Mouse (Mus musculus) small intestine, adult 2 months (tissue): ENCODE results near the gene Plcb2. TPM values are rescaled to one million over a fixed set of nuclear protein-coding genes. Genes with fewer than 3 reads are reported as not detected.

ENCODE experiments used
- H3K27ac ChIP-seq: fragments of 200-500 bp; 2 replicates; pipeline ENCODE4 v1.5.1; 2012; ENCODE audit warnings: low read depth, low read length, control low read depth, inconsistent platforms; ENCODE audit not compliant: insufficient read depth
- H3K27me3 ChIP-seq: fragments of 200-500 bp; 2 replicates; pipeline ENCODE4 v1.6.1; 2012; ENCODE audit warnings: mild to moderate bottlenecking, moderate library complexity, low read length, inconsistent platforms; ENCODE audit not compliant: control insufficient read depth, insufficient read depth
- H3K36me3 ChIP-seq: fragments of 200-500 bp; 2 replicates; pipeline ENCODE4 v1.6.1; 2012; ENCODE audit warnings: mild to moderate bottlenecking, low read length, control low read depth, inconsistent platforms; ENCODE audit not compliant: control insufficient read depth, insufficient read depth
- H3K4me1 ChIP-seq: fragments of 200-500 bp; 2 replicates; pipeline ENCODE4 v1.6.1; 2012; ENCODE audit warnings: low read length, inconsistent platforms, mixed read lengths; ENCODE audit not compliant: control insufficient read depth, insufficient read depth, insufficient read length
- H3K4me3 ChIP-seq: fragments of 200-500 bp; 2 replicates; pipeline ENCODE4 v1.5.1; 2012; ENCODE audit warnings: low read depth, mild to moderate bottlenecking, control low read depth, inconsistent platforms, low read length, moderate library complexity
- CTCF ChIP-seq: fragments of 200-500 bp; IDR thresholded peaks from 2 replicates; pipeline ENCODE4 v1.5.1; 2012; ENCODE audit warnings: low read depth, mild to moderate bottlenecking, control low read depth, inconsistent platforms, low read length, moderate library complexity, mixed read lengths; ENCODE audit not compliant: insufficient replicate concordance, insufficient read length; ENCODE audit errors: extremely low read depth
- POLR2A ChIP-seq: fragments of 200-500 bp; IDR thresholded peaks from 2 replicates; pipeline ENCODE4 v1.6.1; 2012; ENCODE audit warnings: low read depth, mild to moderate bottlenecking, control low read depth, inconsistent platforms, low read length, moderate library complexity
- WGBS: fragments of 180-500 bp; shearing (Covaris S2); methylation state at CpG from one replicate; pipeline ENCODE4 v1.1.7; 2018; 5-methylcytosine and 5-hydroxymethylcytosine counted together
- polyA plus RNA-seq: library from polyadenylated mRNA; depleted of rRNA; stranded (reverse); fragments of >200 nt; gene quantifications from 2 replicates; pipeline ENCODE4 v1.2.3, GENCODE M21; 2012

Plcb2 gene
- polyA plus RNA-seq, 1 experiment: 6.2 TPM

DNA sequence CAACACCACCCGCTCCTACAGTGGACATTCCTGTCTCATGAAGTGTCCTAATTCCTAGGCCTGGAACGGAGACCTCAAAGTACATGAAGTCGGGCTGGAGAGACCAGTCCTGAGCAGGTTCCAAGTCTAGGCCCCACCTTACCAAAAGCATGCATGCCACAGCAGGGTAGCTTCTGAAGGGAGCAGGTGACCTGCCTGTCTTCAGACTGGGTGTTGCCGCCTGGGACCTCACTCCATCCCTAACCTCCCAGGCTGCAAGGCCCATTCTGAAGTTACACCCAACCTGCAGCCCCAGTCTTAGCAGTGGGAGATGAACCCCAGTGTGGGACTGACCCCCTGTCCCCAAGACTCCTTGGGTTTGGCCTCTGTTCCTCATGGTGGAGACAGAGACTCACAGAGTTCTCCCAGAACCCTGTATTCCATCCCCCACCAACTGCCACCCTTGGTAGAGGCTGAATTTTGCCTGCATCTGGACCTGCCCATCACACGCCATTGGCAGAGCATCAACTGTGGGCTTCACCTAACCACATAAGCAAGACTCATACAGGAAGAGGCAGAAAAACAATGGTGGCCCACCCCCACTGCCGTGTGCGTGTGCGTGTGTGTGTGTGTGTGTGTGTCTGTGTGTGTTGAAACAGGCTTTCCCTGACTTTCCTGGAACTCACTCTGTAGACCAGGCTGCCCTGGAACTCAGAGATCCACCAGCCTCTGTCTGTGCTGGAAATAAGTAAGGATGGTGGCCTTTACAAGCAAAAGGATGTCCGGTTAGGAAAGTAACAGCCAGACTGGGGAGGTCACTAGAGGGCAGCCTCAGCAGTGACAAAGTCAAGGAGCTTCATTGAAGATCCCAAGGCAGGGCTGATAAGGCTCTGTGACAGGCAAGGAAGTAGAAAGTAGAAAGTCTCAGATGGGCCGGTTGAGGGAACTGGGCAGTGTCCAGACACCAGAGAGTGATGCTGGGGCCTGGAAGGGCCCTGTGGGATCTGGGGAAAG, 38.1 kb upstream of the Plcb2 start:
- TF ChIP-seq POLR2A: no peak
- TF ChIP-seq CTCF: peak; percentile 26; the same call in 1 of the 2 replicates
- Histone ChIP-seq H3K4me3 (no peak overlapping the region), H3K27me3 (no peaks in the 10 kb centered on the region), H3K27ac (peak overlapping the region; percentile 56), H3K36me3 (no peaks in the 10 kb centered on the region), H3K4me1 (peaks cover 59% of the 10 kb centered on the region)
- 68% methylated on average over 10 of the region's 10 CpGs for WGBS

DNA sequence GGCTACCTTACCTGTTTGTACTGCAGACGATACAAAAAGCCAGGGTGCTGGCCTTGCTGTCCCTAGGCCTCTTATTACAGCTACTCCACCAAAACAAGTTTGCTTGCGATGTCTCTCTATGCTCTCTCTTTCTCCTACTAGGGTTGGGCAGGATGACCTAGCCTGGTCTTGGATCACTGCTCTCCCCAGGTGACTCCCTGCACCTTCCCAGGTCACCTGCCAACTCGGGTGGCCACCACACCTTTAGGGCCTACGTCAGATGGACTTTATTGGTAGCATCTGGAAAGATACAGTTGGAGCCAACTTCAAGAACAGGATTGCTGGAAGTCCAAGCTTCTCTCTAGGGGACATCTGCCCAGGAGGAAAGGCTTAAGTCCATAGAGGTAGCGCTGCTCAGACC, 36.6 kb upstream of the Plcb2 start:
- H3K4me3 ChIP-seq: no peak overlapping the region
- 46% methylated on average over 5 of the region's 5 CpGs for WGBS
- no peaks in the 10 kb centered on the region for H3K27me3 ChIP-seq
- H3K36me3 ChIP-seq: no peaks in the 10 kb centered on the region
- peaks cover 63% of the 10 kb centered on the region for H3K4me1 ChIP-seq
- no peak for TF ChIP-seq CTCF
- TF ChIP-seq POLR2A: no peak
- peak overlapping the region; percentile 79 for H3K27ac ChIP-seq

DNA sequence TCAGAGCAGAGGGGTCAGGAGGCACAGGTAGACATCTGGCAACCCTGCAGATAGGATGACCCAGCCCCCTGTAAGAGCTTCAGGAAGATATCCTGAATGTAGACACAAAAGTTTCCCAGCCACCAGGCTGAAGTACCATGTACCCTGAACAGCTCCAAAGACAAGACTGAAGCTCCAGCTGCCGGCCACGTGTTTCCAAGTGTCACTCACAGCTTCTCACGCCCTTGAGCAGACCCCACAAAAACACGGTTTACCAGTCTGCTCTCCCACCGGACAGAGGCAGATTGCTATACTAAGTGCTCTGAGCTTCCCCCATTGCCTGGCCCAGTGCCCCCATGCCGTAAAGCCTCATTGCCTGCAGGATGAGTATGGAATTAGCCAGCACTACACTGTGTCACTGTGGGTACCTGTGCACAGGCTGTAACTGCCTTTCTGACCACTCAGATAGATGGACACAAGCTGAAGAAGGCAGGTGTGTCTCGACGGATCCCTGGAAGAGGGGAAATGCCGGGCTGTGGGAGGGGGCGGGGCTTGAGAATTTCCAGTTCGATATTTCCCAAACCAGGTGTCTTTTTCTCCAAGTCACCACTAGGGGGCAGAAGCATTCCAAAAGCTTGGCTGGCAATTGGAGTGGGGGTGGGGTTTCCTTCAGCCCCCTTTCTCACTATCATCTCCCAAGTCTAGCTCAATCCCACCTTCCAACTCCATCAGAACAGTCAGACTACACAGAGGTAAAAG, 36.0 kb upstream of the Plcb2 start:
- no peak overlapping the region for H3K4me3 ChIP-seq
- H3K27ac ChIP-seq: peak overlapping the region; percentile 79
- H3K36me3 ChIP-seq: no peaks in the 10 kb centered on the region
- 33% methylated on average over 11 of the region's 11 CpGs for WGBS
- no peaks in the 10 kb centered on the region for H3K27me3 ChIP-seq
- TF ChIP-seq POLR2A (no peak), CTCF (peak; percentile 80; the same call in 1 of the 2 replicates)
- peaks cover 67% of the 10 kb centered on the region for H3K4me1 ChIP-seq

DNA sequence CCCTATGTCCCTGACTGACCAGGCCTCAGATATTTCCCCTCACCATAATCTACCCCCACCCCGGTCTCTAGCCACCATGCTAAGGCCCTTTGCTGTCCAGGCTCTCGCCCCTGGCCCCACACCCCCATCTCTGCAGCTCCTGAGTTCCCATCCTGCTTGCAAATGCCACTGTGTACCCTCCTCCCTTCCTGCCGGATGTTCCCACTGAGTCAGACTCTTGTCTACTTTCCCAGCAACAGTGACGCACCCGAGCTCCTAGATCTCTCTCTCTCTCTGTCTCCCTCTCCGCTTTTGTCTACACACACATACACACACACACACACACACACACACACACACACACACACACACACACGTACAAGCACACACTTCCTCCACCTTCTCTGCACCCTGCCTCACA, 35.2 kb upstream of the Plcb2 start:
- peak overlapping the region; percentile 64 for H3K27ac ChIP-seq
- H3K4me3 ChIP-seq: no peak overlapping the region
- peaks cover 69% of the 10 kb centered on the region for H3K4me1 ChIP-seq
- TF ChIP-seq CTCF (no peak), POLR2A (no peak)
- 73% methylated on average over 7 of the region's 7 CpGs for WGBS
- no peaks in the 10 kb centered on the region for H3K36me3 ChIP-seq
- H3K27me3 ChIP-seq: no peaks in the 10 kb centered on the region

DNA sequence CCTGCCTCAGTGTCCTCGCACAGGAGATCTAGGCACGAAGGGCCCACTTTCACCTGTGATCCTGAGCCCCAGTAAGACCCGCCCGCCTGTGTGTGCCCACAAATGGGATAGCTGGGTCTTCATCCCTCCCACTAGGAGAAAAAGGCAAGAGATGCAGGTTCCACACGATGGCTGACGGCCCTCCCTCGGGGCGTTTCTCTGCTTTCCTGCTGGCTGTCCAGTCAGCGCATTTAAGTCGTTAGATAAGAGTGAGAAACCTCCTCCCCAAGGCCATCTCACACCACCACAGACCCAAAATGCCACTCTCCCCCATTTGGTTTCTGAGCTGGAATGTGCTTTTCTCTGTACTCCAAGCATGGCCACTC, 34.5 kb upstream of the Plcb2 start:
- H3K4me3 ChIP-seq: peak overlapping the region; percentile 37

DNA sequence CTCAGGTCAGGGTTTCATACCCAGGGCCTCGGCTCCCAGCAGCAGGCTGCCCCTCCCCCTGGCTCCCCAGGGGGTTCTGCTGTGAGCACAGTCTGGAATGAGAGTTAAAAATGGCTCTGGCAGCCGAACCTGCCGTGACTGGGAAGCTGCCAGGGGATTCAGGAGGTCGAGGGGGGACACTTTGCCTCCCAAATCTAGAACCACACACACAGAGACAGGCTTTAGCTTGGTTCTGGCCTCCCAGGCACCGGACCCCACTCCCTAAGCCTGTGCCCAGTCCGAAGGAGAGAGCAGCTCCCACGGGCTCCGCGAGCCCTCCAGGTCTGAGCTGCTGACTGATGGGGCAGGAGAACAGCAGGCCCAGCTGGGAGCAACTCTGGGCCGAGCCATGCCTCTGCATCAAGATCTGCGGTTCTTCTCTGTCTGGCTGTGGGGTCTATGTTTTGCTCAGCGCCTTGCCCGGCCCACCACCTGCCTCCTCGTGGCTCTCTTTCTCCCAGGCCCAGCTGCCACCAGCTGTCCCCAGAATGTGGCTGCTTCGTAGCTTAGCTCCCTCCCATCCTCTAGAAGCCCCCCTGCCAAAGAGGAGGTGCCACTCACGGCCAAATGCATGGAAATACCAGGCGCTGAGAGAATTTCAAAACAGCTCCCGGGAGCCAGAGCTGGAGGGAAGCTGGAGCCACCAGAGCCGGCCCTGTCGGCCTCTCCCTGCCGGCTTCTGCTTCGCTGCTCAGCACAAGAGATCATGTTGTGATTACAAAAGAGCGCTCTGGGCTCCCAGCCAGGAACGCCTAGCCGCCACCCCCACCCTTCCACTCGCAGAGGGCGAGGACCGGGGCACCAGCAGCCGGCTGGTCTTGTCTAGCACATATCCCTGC, 33.9 kb upstream of the Plcb2 start, which contains the start of gene Ccdc9b:
TSS of gene Ccdc9b (minus strand) at position 756 of the 878 bp plus-strand sequence.
- Histone ChIP-seq H3K27ac (peak within 1 kb of the TSS; percentile 64), H3K36me3 (no peaks in the 10 kb centered on the region), H3K27me3 (no peaks in the 10 kb centered on the region), H3K4me1 (peaks cover 67% of the 10 kb centered on the region), H3K4me3 (peak within 1 kb of the TSS; percentile 44)
- 20% methylated on average over 29 of the region's 29 CpGs for WGBS
- peak; percentile 80 for TF ChIP-seq POLR2A
- TF ChIP-seq CTCF: no peak

More for the DNA sequence above, 34.5 kb upstream of the Plcb2 start:
- Histone ChIP-seq H3K36me3 (no peaks in the 10 kb centered on the region), H3K27ac (peak overlapping the region; percentile 64), H3K27me3 (no peaks in the 10 kb centered on the region), H3K4me1 (peaks cover 69% of the 10 kb centered on the region)
- WGBS: 11% methylated on average over 10 of the region's 10 CpGs
- TF ChIP-seq CTCF: no peak
- no peak for TF ChIP-seq POLR2A
